Mouse (Mus musculus) right cerebral cortex, adult 18-20 months (tissue): ENCODE measurements around the gene Fam76b.

Experiments used
- DNase-seq: peaks from one replicate; pipeline ENCODE4 v3.0.0; 2022; ENCODE audit warnings: mixed read lengths

The Fam76b gene

GRCm38 (mm10) chr9:13874359-13874758 lies 46.8 kb downstream of the Fam76b start:
- DNase-seq: no peak

DNA sequence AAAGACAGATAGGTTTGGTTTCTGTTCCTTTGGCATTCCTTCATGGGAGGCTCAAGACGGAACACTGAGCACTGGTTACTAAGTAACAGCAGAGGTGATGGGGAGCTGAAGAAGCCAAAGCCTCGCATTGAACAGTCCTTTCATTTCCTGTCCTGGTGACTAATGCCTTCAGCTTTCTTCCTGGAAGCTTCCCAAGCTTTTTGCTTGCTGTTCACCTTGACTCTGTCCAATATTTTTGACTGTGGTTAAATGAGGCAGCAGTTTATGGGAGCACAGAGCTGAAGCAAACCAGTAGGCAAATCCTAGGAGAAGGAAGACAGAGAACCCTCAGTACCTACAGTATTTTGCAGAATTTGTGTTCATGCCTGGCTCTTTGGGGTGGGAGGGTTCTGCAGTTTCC lies 47.8 kb downstream of the Fam76b start:
- DNase-seq: no peak

DNA sequence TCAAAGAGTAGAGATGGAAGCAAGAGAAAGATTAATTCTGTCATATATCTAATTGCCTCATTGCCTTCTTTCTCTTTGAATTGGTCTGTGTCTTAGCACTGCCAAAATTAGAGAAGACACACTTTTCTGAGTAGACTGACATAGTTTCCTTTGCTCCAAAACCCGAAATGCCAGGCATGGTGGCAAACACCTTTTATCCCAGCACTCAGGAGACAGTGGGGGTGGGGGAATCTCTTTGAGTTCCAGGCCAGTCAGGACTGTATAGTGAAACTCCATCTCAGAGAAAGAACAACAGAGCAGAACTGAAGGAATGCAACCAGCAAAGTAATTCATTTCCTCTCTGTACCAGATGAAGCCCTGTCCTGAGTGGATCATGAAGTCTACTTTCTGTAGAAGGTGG lies 53.2 kb downstream of the Fam76b start:
- DNase-seq: no peak

- no peak for DNase-seq
Measured at GRCm38 (mm10) chr9:13882478-13882877, 55.0 kb downstream of the Fam76b start.

DNA sequence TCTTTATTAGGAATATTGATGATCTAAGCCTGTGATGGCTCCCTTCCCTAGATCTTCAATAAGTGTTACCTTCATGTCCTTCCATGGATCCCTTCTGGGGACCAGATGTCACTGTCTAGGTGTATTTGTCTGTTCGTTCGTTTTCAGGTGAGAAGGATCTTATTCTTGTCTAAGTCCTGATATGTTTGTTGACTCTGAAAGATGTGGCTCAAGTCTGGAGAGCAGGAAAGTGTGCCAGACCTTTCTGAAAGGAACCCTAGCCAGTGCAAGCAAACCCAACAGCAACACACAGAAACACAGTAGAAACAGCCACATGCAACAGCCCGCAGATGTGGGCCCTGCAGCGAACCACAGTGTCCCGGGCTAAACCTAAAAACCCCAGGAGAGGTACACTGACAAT lies 61.5 kb downstream of the Fam76b start:
- DNase-seq: no peak

DNA sequence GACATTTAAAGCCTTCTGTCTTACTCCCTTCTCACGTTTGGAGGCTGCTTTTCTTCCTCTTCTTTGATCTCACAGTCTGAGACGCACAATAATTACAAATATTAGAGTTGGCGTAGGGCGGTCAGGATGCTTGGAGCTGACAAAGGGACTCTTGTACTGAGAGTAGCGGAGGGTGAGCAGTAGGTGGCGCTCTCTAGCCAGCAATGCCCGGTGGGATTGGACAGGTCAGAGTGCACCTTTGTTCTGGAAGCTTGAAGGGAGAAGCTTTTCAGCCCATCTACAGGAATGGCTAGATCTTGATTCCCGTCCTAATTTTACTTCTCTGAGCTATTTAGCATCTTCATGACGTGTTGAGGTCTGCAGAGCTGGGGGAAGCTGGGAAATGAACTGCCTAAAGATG lies 62.1 kb downstream of the Fam76b start:
- DNase-seq: peak; percentile 65

GRCm38 (mm10) chr9:13890171-13890570 lies 62.7 kb downstream of the Fam76b start:
- no peak for DNase-seq

- no peak for DNase-seq
Measured at GRCm38 (mm10) chr9:13891888-13892287, 64.4 kb downstream of the Fam76b start.

DNA sequence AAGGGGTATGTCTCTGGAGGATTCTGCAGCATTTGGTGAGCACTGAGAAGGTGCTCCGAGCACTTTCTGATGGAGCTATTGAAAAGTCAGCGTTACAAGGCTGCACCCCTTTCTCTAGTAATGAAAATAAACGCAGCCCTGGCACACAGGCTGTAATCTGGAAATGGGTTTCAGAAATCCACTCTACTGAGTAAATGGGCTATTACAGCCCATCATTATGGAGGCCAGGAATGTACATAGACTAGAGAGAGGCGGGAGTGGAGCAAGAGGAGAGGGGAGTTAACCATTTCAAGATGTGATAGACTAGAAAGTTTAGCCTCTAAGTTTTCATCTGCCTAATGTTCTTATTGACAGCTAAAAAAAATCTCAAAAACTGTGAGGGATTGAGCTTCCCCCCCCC lies 65.5 kb downstream of the Fam76b start:
- DNase-seq: no peak

DNA sequence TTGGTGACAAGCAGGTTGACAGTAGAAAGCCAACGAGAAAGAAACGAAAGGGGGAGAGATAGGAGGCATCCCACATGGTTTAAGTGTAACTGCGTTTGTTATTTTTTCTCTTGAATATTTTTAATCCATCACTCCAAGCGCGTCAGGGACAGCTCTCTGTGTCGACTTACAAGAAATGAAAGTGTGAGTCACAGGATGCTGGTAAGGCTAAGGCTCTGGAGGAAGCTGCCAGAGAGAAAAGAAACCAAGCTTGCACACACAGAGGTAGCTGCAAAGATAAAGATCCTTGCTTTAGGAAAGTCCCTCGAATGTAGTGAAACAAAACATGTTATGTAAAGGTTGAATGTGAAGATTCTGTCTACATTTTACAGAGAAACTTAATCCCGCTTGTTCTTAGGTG lies 67.0 kb downstream of the Fam76b start:
- DNase-seq: peak; percentile 71

GRCm38 (mm10) chr9:13894936-13895335 lies 67.4 kb downstream of the Fam76b start:
- no peak for DNase-seq

GRCm38 (mm10) chr9:13896055-13896454 lies 68.5 kb downstream of the Fam76b start:
- peak; percentile 78 for DNase-seq

- DNase-seq: peak; percentile 71
Measured at GRCm38 (mm10) chr9:13898510-13899305, 71.2 kb downstream of the Fam76b start.

GRCm38 (mm10) chr9:13902030-13902429 lies 74.5 kb downstream of the Fam76b start:
- DNase-seq: no peak

DNA sequence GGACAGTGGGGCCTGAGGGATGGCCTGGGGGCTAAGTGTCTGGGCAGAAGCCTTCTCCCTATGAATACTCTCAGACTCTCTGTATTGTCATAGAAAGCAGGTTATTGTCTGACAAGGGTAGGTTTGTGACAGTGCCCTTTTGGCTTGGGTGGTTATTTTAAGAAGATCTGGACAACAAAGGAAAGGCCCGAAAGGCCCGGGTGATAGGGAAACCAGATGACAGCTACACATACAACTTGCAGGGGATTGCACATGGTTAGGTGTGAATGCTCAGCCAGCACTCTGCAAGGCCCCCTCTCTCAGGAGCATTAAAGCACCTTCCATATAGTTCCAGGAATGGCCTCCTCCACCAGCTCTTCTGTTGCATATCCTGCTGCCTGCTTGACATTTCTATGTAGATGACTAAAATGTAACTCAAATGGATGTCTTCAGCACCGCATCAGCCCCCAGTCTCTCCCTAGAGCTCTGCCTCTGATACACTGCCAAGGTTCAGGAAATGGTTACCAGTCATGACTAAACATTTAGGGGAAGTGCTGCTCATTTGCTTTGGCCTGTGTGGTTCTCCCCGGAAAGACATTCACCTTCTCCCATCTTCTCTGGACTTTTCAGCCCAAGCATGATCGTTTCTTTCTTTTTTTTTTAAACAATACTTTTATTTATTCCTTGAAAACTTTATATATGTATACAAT lies 76.7 kb downstream of the Fam76b start:
- no peak for DNase-seq
